In genomic region chr4:132842970-132843704, GRCm38 (mm10) we compare ENCODE assay signal across 8 mouse cellular contexts. TPM values are rescaled to one million over a fixed set of nuclear protein-coding genes. Genes with fewer than 3 reads are reported as not detected.
DNase-seq lines count a peak whose midpoint lies in the region; ATAC-seq and TF ChIP-seq lines count a peak whose summit lies in the region.

Gene Ppp1r8, minus strand, starts transcription at chr4:132843169.

- peaks cover 19 to 29% of the 10 kb centered on the region in 2 experiments for H3K36me3 ChIP-seq in CH12.LX (replicated peaks in 1 of 2; ENCODE audit: control insufficient read depth in 1 of 2, insufficient read depth in 1 of 2, low read length in 1 of 2)
- H3K36me3 ChIP-seq in forebrain, embryonic 11.5 days (ENCODE audit: control insufficient read depth, insufficient read depth, low read length): peaks cover 10% of the 10 kb centered on the region
- H3K36me3 ChIP-seq in heart, embryonic 16.5 days (ENCODE audit: control insufficient read depth, insufficient read depth): peaks cover 16% of the 10 kb centered on the region
- H3K36me3 ChIP-seq in liver, embryonic 15.5 days (replicated peaks): peaks cover 26% of the 10 kb centered on the region
- peaks cover 29% of the 10 kb centered on the region for H3K36me3 ChIP-seq in neural tube, embryonic 12.5 days

- in situ Hi-C loops in CH12.LX (cut with MboI; ENCODE audit: low pct_ligation_motif_present, low pct_unique_long_range_greater_than_20kb, low sequenced_read_pairs): no loop called here

- H3K27me3 ChIP-seq in CH12.LX (replicated peaks): no peaks in the 10 kb centered on the region
- no peaks in the 10 kb centered on the region for H3K27me3 ChIP-seq in forebrain, embryonic 11.5 days (ENCODE audit: control insufficient read depth, insufficient read depth, low read length)
- no peaks in the 10 kb centered on the region for H3K27me3 ChIP-seq in heart, embryonic 16.5 days (ENCODE audit: control insufficient read depth, insufficient read depth, low read length)
- H3K27me3 ChIP-seq in liver, embryonic 15.5 days: no peaks in the 10 kb centered on the region
- H3K27me3 ChIP-seq in neural tube, embryonic 12.5 days (replicated peaks): no peaks in the 10 kb centered on the region

- peaks cover 48% of the 10 kb centered on the region for H3K79me2 ChIP-seq in CH12.LX (replicated peaks; ENCODE audit: control insufficient read depth, extremely low read depth, insufficient read depth, poor library complexity, severe bottlenecking)

- dilution Hi-C loops in CH12.LX (cut with MboI; ENCODE audit: extremely low pct_ligation_motif_present, extremely low pct_unique_long_range_greater_than_20kb, low sequenced_read_pairs): no loop called here

- WGBS in forebrain, embryonic 11.5 days: 1% methylated on average over 40 of the region's 40 CpGs
- under 1% methylated on average over 40 of the region's 40 CpGs for WGBS in heart, embryonic 16.5 days
- 1% methylated on average over 40 of the region's 40 CpGs for WGBS in liver, embryonic 15.5 days (ENCODE audit: insufficient replicate concordance)
- 2% methylated on average over 40 of the region's 40 CpGs for WGBS in neural tube, embryonic 12.5 days

- peak; percentile 99 for TF ChIP-seq POLR2A in CH12.LX (IDR thresholded peaks at IDR 0.05; ENCODE audit: low read depth, low read length)

- H3K9ac ChIP-seq in CH12.LX (ENCODE audit: insufficient read depth, low read depth): peak within 1 kb of the TSS; percentile 90
- peak within 1 kb of the TSS; percentile 94 for H3K9ac ChIP-seq in forebrain, embryonic 11.5 days (ENCODE audit: low read length)
- H3K9ac ChIP-seq in heart, embryonic 16.5 days (ENCODE audit: low read length): peak within 1 kb of the TSS; percentile 93
- peak within 1 kb of the TSS; percentile 81 for H3K9ac ChIP-seq in liver, embryonic 15.5 days
- H3K9ac ChIP-seq in neural tube, embryonic 12.5 days: peak within 1 kb of the TSS; percentile 85

- TF ChIP-seq EP300 in CH12.LX (IDR thresholded peaks at IDR 0.05; ENCODE audit: low read length): no peak

- no peak for TF ChIP-seq RAD21 in CH12.LX (IDR thresholded peaks at IDR 0.05; ENCODE audit: low read depth, low read length)

- peak; percentile 96 for DNase-seq in CH12.LX (ENCODE audit: extremely low read depth)
- DNase-seq in c-Kit-positive CD71-positive TER-119-negative erythroid progenitor cells, embryonic 14.5 days (ENCODE audit: low read depth): peak; percentile 85
- DNase-seq in forebrain, embryonic 11.5 days (ENCODE audit: low spot score): peak; percentile 94
- peak; percentile 91 to 92 for DNase-seq in kidney, postnatal 36 days
- DNase-seq in telencephalon, adult 2 months (ENCODE audit: low read depth, low spot score): peak; percentile 96

- peak within 1 kb of the TSS; percentile 90 to 97 (median 94) for H3K4me3 ChIP-seq in CH12.LX (replicated peaks in 1 of 3; ENCODE audit: low read depth in 2 of 3, low read length in 2 of 3, poor library complexity in 1 of 3)
- peak within 1 kb of the TSS; percentile 83 for H3K4me3 ChIP-seq in forebrain, embryonic 11.5 days (ENCODE audit: low read depth, low read length)
- H3K4me3 ChIP-seq in heart, embryonic 16.5 days (ENCODE audit: low read length): peak within 1 kb of the TSS; percentile 89
- peak within 1 kb of the TSS; percentile 85 for H3K4me3 ChIP-seq in liver, embryonic 15.5 days (replicated peaks)
- peak within 1 kb of the TSS; percentile 81 for H3K4me3 ChIP-seq in neural tube, embryonic 12.5 days

- H3K9me3 ChIP-seq in CH12.LX (replicated peaks; ENCODE audit: low read length): no peaks in the 10 kb centered on the region
- no peaks in the 10 kb centered on the region for H3K9me3 ChIP-seq in forebrain, embryonic 11.5 days (ENCODE audit: control insufficient read depth, low read length)
- no peaks in the 10 kb centered on the region for H3K9me3 ChIP-seq in heart, embryonic 16.5 days (replicated peaks; ENCODE audit: control insufficient read depth, low read length)
- no peaks in the 10 kb centered on the region for H3K9me3 ChIP-seq in liver, embryonic 15.5 days (replicated peaks)
- no peaks in the 10 kb centered on the region for H3K9me3 ChIP-seq in neural tube, embryonic 12.5 days

- peak within 1 kb of the TSS; percentile 50 for H3K27ac ChIP-seq in CH12.LX (ENCODE audit: insufficient read depth, low read depth)
- peak within 1 kb of the TSS; percentile 61 for H3K27ac ChIP-seq in forebrain, embryonic 11.5 days (ENCODE audit: low read depth, low read length)
- H3K27ac ChIP-seq in heart, embryonic 16.5 days (ENCODE audit: low read length): peak within 1 kb of the TSS; percentile 81
- H3K27ac ChIP-seq in liver, embryonic 15.5 days (replicated peaks): peak within 1 kb of the TSS; percentile 67
- H3K27ac ChIP-seq in neural tube, embryonic 12.5 days: peak within 1 kb of the TSS; percentile 37; the same call in 1 of the 2 replicates

- H3K4me1 ChIP-seq in CH12.LX (ENCODE audit: control insufficient read depth in 1 of 2, insufficient read depth in 2 of 2): peaks cover 0 to 22% of the 10 kb centered on the region in 2 experiments; a peak in 2 of 4 replicates
- no peaks in the 10 kb centered on the region; the same call in 1 of the 2 replicates for H3K4me1 ChIP-seq in forebrain, embryonic 11.5 days (replicated peaks; ENCODE audit: control insufficient read depth, insufficient read depth, low read length)
- H3K4me1 ChIP-seq in heart, embryonic 16.5 days (ENCODE audit: control insufficient read depth, insufficient read depth, low read length): peaks cover 10% of the 10 kb centered on the region
- H3K4me1 ChIP-seq in liver, embryonic 15.5 days (replicated peaks): peaks cover 23% of the 10 kb centered on the region
- peaks cover 6% of the 10 kb centered on the region for H3K4me1 ChIP-seq in neural tube, embryonic 12.5 days

- ATAC-seq in forebrain, embryonic 11.5 days (replicated peaks; ENCODE audit: low FRiP score): peak; percentile 97
- ATAC-seq in heart, embryonic 16.5 days (replicated peaks; ENCODE audit: extremely low read depth, insufficient read depth, low FRiP score): peak; percentile 100
- peak; percentile 96 for ATAC-seq in liver, embryonic 15.5 days (ENCODE audit: insufficient read depth)
- ATAC-seq in neural tube, embryonic 12.5 days (ENCODE audit: low FRiP score, low read depth): peak; percentile 97

- peak within 1 kb of the TSS; percentile 97 for H3K4me2 ChIP-seq in CH12.LX (ENCODE audit: insufficient read depth, low read depth, poor library complexity, severe bottlenecking)
- peak within 1 kb of the TSS; percentile 73 for H3K4me2 ChIP-seq in forebrain, embryonic 11.5 days (ENCODE audit: low read depth, low read length, severe bottlenecking)
- peak within 1 kb of the TSS; percentile 91 for H3K4me2 ChIP-seq in heart, embryonic 16.5 days (ENCODE audit: low read depth, low read length)
- H3K4me2 ChIP-seq in liver, embryonic 15.5 days: peak within 1 kb of the TSS; percentile 82
- H3K4me2 ChIP-seq in neural tube, embryonic 12.5 days (replicated peaks): peak within 1 kb of the TSS; percentile 61

- TF ChIP-seq CTCF in CH12.LX (conservative IDR thresholded peaks at IDR 0.05 in 1 of 2, IDR thresholded peaks at IDR 0.05 in 1 of 2; ENCODE audit: low read depth in 2 of 2, low read length in 2 of 2): peak in 1 of 2 experiments; percentile 29; a peak in 1 of 4 replicates

TF ChIP-seq in CH12.LX, 34 proteins besides CTCF, POLR2A, EP300 and RAD21 (continues in another document):
- TF ChIP-seq ZKSCAN1 (IDR thresholded peaks at IDR 0.05; ENCODE audit: borderline replicate concordance, low read depth, low read length): no peak
- peak; percentile 95; the same call in 1 of the 2 replicates for TF ChIP-seq MAZ (IDR thresholded peaks at IDR 0.05; ENCODE audit: low read depth, low read length)
- no peak for TF ChIP-seq SMC3 (IDR thresholded peaks at IDR 0.05; ENCODE audit: low read depth, low read length)
- TF ChIP-seq POLR2AphosphoS2 (IDR thresholded peaks at IDR 0.05; ENCODE audit: low read depth, low read length): peak; percentile 69
- TF ChIP-seq IRF4 (IDR thresholded peaks at IDR 0.05; ENCODE audit: low read depth, low read length): no peak; the same call in 1 of the 2 replicates
- TF ChIP-seq HCFC1 (IDR thresholded peaks at IDR 0.05; ENCODE audit: low read depth, low read length): peak; percentile 82
- no peak for TF ChIP-seq MAFK (IDR thresholded peaks at IDR 0.05; ENCODE audit: insufficient replicate concordance, low read length)
- no peak; the same call in 1 of the 2 replicates for TF ChIP-seq ZNF384 (IDR thresholded peaks at IDR 0.05; ENCODE audit: low read depth, low read length)
- peak; percentile 87 for TF ChIP-seq BHLHE40 (IDR thresholded peaks at IDR 0.05; ENCODE audit: low read depth, low read length)
- peak; percentile 89; the same call in 1 of the 2 replicates for TF ChIP-seq TBP (conservative IDR thresholded peaks at IDR 0.05; ENCODE audit: low read depth, low read length)
- TF ChIP-seq PAX5 (IDR thresholded peaks at IDR 0.05; ENCODE audit: low read length): no peak
- peak; percentile 99 for TF ChIP-seq NRF1 (IDR thresholded peaks at IDR 0.05; ENCODE audit: low read depth, low read length)
- peak; percentile 97 for TF ChIP-seq NELFE (IDR thresholded peaks at IDR 0.05; ENCODE audit: low read depth, low read length)
- peak; percentile 59; the same call in 1 of the 2 replicates for TF ChIP-seq MYC (IDR thresholded peaks at IDR 0.05; ENCODE audit: low read depth, low read length)
- peak; percentile 89; the same call in 1 of the 2 replicates for TF ChIP-seq ZMIZ1 (IDR thresholded peaks at IDR 0.05; ENCODE audit: low read depth, low read length)
- no peak for TF ChIP-seq RCOR1 (conservative IDR thresholded peaks at IDR 0.05; ENCODE audit: low read depth, low read length)
- no peak for TF ChIP-seq JUN (IDR thresholded peaks at IDR 0.05; ENCODE audit: insufficient read depth, low read depth, low read length)
- TF ChIP-seq USF2 (conservative IDR thresholded peaks at IDR 0.05; ENCODE audit: low read depth, low read length): peak; percentile 55
- TF ChIP-seq MAX (IDR thresholded peaks at IDR 0.05; ENCODE audit: low read length): peak; percentile 55; the same call in 1 of the 2 replicates
- peak; percentile 39; the same call in 1 of the 2 replicates for TF ChIP-seq CHD1 (IDR thresholded peaks at IDR 0.05; ENCODE audit: low read depth, low read length)
- TF ChIP-seq MXI1 (IDR thresholded peaks at IDR 0.05; ENCODE audit: low read depth, low read length): peak; percentile 70
- peak; percentile 6; the same call in 1 of the 2 replicates for TF ChIP-seq E2F4 (IDR thresholded peaks at IDR 0.05; ENCODE audit: insufficient replicate concordance, low read depth, low read length)

RNA-seq across cellular contexts. Expression of gene Ppp1r8, which starts in this region (rescaled TPM):
- 89.0 and 105 TPM in 2 replicates for total RNA-seq in CH12.LX (2012; rRNA removed)
- total RNA-seq in CH12.LX (2014; rRNA removed): 141 and 153 TPM in 2 replicates
- polyA plus RNA-seq in CH12.LX (2012; ENCODE audit: insufficient read length, low read depth): 107 and 113 TPM in 2 replicates
- polyA plus RNA-seq in forebrain, embryonic 11.5 days (2014; fragmentation: Nextera tagmentation; extraction: Ambion mirVana): 69.6 and 80.4 TPM in 2 replicates
- 37.1 and 42.9 TPM in 2 replicates for polyA plus RNA-seq in heart, embryonic 16.5 days (2015; fragmentation: Nextera tagmentation; extraction: Ambion mirVana)
- 22.3 and 22.5 TPM in 2 replicates for polyA plus RNA-seq in liver, embryonic 15.5 days (2015; fragmentation: Nextera tagmentation; extraction: Ambion mirVana)
- polyA plus RNA-seq in neural tube, embryonic 12.5 days (2016; fragmentation: Nextera tagmentation; extraction: Ambion mirVana): 53.3 and 62.5 TPM in 2 replicates

Comparison
In these comparisons a context has a peak if more than half of its experiments do, and no peak if none do; other contexts are left out.
1. Peak in every context shown above with its lines: DNase-seq, ATAC-seq, H3K4me3 ChIP-seq and H3K27ac ChIP-seq.